Mouse (Mus musculus) E14TG2a.4 (cell line): ENCODE data around the gene Megf9.

Experiments
- H3K27me3 ChIP-seq: 2 replicates; pipeline ENCODE4 v1.6.1; 2014; ENCODE audit warnings: low read length, control low read depth; ENCODE audit not compliant: insufficient read depth
- H3K36me3 ChIP-seq: 2 replicates; pipeline ENCODE4 v1.6.1; 2014; ENCODE audit warnings: low read length, control low read depth; ENCODE audit not compliant: insufficient read depth
- H3K4me1 ChIP-seq: replicated peaks from 2 replicates; pipeline ENCODE4 v1.6.1; 2014; ENCODE audit warnings: low read depth, low read length, control low read depth
- H3K4me3 ChIP-seq: replicated peaks from 2 replicates; pipeline ENCODE4 v1.5.1; 2014; ENCODE audit warnings: mild to moderate bottlenecking, low read length
- H3K9me3 ChIP-seq: 2 replicates; pipeline ENCODE4 v1.6.1; 2014; ENCODE audit warnings: low read length, control low read depth
- CTCF ChIP-seq: conservative IDR thresholded peaks from 2 replicates; pipeline ENCODE4 v1.5.1; 2014; ENCODE audit warnings: low read length
- NANOG ChIP-seq: IDR thresholded peaks from 2 replicates; pipeline ENCODE4 v1.6.1; 2014; ENCODE audit warnings: borderline replicate concordance, low read length, mixed read lengths
- POU5F1 ChIP-seq: IDR thresholded peaks from 2 replicates; pipeline ENCODE4 v1.6.1; 2014; ENCODE audit warnings: low read length, borderline replicate concordance

Megf9 gene

DNA sequence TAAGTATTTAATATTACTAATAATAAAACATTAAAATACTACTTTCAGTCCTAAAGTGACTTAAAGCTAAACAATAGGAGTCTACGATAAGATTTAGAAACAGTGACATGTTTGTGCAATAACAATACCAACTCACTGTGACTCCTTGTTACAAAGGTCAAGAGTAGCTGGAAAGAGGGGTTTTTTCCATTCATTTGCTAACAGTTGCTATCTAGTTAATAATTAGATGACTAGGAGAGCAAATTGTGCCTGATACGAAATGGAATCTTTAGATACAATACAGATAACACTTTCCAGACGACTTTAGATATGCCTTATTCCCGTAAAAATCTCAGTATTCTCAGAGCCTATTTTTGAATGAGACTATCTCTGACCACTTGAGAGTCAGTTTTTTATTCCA lies 52.9 kb downstream of the Megf9 start:
- Histone ChIP-seq H3K27me3 (no peaks in the 10 kb centered on the region), H3K36me3 (no peaks in the 10 kb centered on the region), H3K4me1 (no peaks in the 10 kb centered on the region), H3K9me3 (no peaks in the 10 kb centered on the region), H3K4me3 (no peak overlapping the region)
- TF ChIP-seq CTCF, result no peak

DNA sequence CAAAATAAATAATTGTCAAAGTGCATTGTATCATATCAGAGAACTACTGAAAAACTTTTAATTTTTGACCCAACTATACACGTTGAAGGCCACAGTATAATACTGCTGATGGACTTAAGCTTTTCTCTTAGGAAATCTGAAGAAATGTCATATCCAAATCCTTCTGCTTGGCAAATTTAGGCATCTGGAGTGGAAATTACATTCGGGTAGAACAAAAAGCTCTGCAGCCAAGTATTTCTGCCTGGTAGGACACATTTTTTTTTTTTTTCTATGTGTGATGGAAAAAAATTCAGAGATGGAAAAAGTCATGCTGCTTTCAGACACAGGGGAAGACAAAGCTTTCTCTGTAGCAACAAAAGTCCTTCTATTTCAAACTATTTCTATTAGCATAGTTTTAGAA lies 63.4 kb downstream of the Megf9 start:
- H3K4me3 ChIP-seq, result no peak overlapping the region
- no peaks in the 10 kb centered on the region for H3K36me3 ChIP-seq
- no peaks in the 10 kb centered on the region for H3K9me3 ChIP-seq
- no peaks in the 10 kb centered on the region for H3K27me3 ChIP-seq
- no peak for TF ChIP-seq CTCF
- no peak for TF ChIP-seq POU5F1
- no peak for TF ChIP-seq NANOG
- no peaks in the 10 kb centered on the region for H3K4me1 ChIP-seq

DNA sequence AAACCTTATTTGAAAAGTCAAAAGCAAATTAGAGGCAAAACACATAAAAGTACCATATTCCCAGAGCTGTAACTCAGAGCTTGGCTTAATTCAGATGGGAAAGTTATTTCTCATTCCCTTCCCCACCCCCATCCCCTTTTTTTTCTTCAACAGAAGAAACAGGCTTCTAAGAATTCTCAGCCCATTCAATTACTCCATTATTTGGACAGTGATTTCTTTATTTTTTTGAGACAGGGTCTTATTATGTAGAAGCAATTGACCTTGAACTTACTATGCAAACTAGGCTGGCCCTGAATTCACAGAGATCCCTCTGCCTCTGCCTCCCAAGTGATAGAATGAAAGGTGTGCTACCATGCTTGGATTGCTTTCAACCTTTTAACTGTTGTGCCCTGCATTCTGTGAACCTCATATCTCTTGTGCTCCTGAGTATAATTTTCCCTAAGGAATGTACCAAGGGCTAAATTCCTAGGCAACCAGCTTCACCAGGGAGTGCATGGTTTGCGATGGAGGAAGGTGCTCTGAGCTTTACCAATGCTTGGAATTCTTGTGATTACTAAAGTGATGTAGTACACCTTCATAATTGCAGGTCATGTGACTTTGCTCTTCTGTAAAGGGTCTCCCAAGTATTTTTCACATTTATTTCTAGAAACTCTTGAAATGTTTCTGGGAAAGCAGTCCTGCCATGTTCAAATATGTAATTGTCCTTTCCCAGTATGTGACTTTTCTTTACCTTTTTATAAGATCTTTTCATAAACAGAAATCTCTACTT lies 68.7 kb downstream of the Megf9 start:
- no peaks in the 10 kb centered on the region for H3K4me1 ChIP-seq

DNA sequence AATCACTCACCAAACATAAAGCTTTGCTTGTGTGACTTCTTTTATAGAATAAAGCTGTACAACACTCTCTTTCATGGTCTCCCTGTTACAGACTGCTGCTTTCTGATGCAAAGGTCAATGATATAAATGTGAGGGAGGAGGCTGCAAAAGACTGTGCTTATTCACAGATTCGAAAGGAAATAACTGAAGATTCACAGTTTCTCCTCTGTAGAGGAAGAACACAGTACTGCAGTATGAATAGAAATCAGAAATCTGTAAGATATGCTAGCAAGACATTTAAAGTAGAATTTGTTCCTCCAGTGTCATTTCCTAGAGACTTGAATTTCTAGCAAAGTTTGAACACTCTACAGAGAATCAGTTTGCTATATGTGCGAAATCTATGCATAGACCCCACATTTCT lies 71.5 kb downstream of the Megf9 start:
- Histone ChIP-seq H3K36me3 (no peaks in the 10 kb centered on the region), H3K4me3 (no peak overlapping the region), H3K27me3 (no peaks in the 10 kb centered on the region), H3K4me1 (no peaks in the 10 kb centered on the region), H3K9me3 (no peaks in the 10 kb centered on the region)
- no peak for TF ChIP-seq NANOG
- TF ChIP-seq POU5F1, result no peak
- TF ChIP-seq CTCF, result no peak

More for the DNA sequence above, 68.7 kb downstream of the Megf9 start:
- Histone ChIP-seq H3K27me3 (no peaks in the 10 kb centered on the region), H3K4me3 (no peak overlapping the region), H3K9me3 (no peaks in the 10 kb centered on the region), H3K36me3 (no peaks in the 10 kb centered on the region)
- TF ChIP-seq POU5F1 (no peak), NANOG (no peak), CTCF (no peak)

DNA sequence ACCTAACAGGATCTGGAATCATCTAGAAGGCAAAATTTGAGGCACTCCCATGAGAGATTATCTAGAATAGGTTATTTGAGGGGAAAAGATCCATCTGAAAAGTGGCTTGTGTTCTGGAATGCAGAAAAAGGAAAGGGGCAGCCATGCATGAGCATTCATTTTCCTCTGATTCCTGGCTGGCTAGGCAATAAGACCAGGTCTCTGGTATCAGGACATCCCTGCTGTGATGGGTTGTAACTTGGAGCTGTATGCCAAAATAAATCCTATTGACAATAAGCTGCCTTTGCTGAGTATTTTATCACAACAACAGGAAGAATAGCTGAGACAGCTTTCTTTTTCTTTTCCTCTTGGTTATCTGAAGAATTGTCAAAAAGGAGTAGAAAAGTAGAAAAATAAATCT lies 73.4 kb downstream of the Megf9 start:
- H3K36me3 ChIP-seq, result no peaks in the 10 kb centered on the region
- H3K27me3 ChIP-seq, result no peaks in the 10 kb centered on the region
- TF ChIP-seq NANOG (no peak), CTCF (no peak), POU5F1 (no peak)
- H3K4me1 ChIP-seq, result no peaks in the 10 kb centered on the region
- H3K9me3 ChIP-seq, result no peaks in the 10 kb centered on the region
- H3K4me3 ChIP-seq, result no peak overlapping the region

DNA sequence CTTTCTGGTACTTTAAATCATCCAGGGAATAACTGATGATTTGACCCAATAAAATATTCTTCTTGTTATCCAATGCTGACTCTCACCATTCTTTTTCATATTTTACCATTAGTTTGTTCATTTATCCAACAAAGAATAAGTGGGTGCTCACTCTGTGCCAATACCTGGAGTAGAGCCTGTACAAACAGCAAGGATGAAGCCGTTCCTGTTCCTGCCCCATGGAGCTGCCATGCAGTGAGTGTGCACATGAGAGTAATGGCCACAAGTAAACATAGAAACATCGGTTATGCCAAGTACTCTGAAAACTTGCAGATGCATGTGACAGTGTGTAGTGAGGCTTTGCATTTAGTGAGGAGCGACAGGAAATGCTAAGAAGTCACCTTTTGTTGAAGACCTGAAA lies 82.6 kb downstream of the Megf9 start:
- H3K27me3 ChIP-seq, result no peaks in the 10 kb centered on the region
- H3K36me3 ChIP-seq, result no peaks in the 10 kb centered on the region
- TF ChIP-seq CTCF (no peak), POU5F1 (no peak), NANOG (no peak)
- H3K4me3 ChIP-seq, result no peak overlapping the region
- no peaks in the 10 kb centered on the region for H3K4me1 ChIP-seq
- no peaks in the 10 kb centered on the region for H3K9me3 ChIP-seq

DNA sequence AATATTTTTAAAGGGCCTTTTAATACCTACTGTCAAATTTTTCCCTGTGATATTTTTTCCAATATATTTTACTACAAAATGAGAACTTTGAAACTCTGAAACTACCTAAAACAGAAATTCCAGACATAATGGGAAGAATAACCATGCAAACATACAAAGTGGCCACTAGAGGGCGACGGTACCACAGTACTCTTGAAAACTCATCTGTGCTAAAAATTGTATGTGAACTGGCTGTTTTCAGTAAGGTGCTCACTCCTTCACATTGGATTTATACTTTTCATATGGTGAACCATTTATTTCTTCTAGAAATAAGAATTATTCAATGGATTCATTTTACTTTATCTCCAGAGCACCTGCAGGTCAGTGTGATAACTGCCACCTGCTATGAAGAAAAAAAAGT lies 83.0 kb downstream of the Megf9 start:
- H3K4me3 ChIP-seq, result no peak overlapping the region
- no peaks in the 10 kb centered on the region for H3K4me1 ChIP-seq
- TF ChIP-seq NANOG, result no peak
- no peak for TF ChIP-seq POU5F1
- peak; percentile 75 for TF ChIP-seq CTCF
- H3K9me3 ChIP-seq, result no peaks in the 10 kb centered on the region
- H3K27me3 ChIP-seq, result no peaks in the 10 kb centered on the region
- H3K36me3 ChIP-seq, result no peaks in the 10 kb centered on the region

DNA sequence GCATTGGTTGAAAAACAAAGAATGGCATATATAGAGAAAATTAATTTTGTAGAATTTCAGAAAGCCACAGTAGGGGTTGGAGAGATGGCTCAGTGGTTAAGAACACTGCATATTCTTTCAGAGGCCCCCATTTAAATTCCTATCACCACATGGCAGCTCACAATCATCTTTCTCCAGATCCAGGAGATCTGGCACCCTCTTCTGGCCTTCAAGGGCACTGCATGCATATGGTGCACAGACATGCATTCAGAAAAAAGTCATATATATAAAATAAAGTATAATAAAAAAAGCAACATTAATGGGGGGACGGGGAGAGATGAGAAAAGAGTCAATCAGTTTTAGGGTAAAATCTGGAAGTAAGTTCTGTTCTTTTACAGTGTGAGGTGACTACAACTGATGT lies 85.1 kb downstream of the Megf9 start:
- Histone ChIP-seq H3K4me1 (no peaks in the 10 kb centered on the region), H3K4me3 (no peak overlapping the region), H3K9me3 (no peaks in the 10 kb centered on the region), H3K36me3 (no peaks in the 10 kb centered on the region), H3K27me3 (no peaks in the 10 kb centered on the region)
- peak; percentile 76 for TF ChIP-seq CTCF
- no peak for TF ChIP-seq POU5F1

DNA sequence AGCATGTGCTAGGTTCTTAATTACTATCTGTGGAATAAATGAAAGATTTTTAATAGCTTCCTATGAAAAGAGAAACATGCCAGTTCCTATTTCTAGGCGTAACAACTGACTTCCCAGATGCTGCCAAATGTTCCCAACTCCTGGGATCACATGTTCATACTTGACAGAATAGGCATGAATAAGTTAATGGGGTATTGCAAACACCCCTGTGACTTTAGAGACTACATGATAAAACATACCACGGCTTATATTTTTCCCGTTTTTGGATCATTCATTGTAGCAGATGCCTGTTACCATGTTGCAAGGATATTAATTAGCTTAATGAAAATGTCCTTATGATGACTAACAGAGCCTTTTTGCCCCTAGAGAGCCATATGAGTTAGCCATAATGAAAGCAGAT lies 88.0 kb downstream of the Megf9 start:
- H3K4me1 ChIP-seq, result no peaks in the 10 kb centered on the region

More for the DNA sequence above, 88.0 kb downstream of the Megf9 start:
- TF ChIP-seq POU5F1 (no peak), CTCF (no peak), NANOG (no peak)
- Histone ChIP-seq H3K4me3 (no peak overlapping the region), H3K9me3 (no peaks in the 10 kb centered on the region), H3K36me3 (no peaks in the 10 kb centered on the region), H3K27me3 (no peaks in the 10 kb centered on the region)
